Mouse (Mus musculus) 416B (cell line): Measurements from ENCODE around the gene Ttc7b.
A peak's percentile ranks its signal among the peaks of the same experiment; 100 is the strongest.

ENCODE experiments used
- DNase-seq: peaks from one replicate; pipeline ENCODE4 v3.0.0; 2011; ENCODE audit warnings: low read depth

The Ttc7b gene

GRCm38 (mm10) chr12:100455453-100455852 lies 65.2 kb downstream of the Ttc7b start:
- peak; percentile 52 for DNase-seq

- DNase-seq = no peak
Measured at GRCm38 (mm10) chr12:100447701-100448277, 72.8 kb downstream of the Ttc7b start.

GRCm38 (mm10) chr12:100447161-100447560 lies 73.5 kb downstream of the Ttc7b start:
- no peak for DNase-seq

- no peak for DNase-seq
Measured at GRCm38 (mm10) chr12:100445686-100446085, 74.9 kb downstream of the Ttc7b start.

GRCm38 (mm10) chr12:100445271-100445670 lies 75.4 kb downstream of the Ttc7b start:
- DNase-seq = no peak

GRCm38 (mm10) chr12:100444671-100445165 lies 75.9 kb downstream of the Ttc7b start:
- no peak for DNase-seq

GRCm38 (mm10) chr12:100443452-100443851 lies 77.2 kb downstream of the Ttc7b start:
- DNase-seq = no peak

- DNase-seq = no peak
Measured at GRCm38 (mm10) chr12:100441609-100442008, 79.0 kb downstream of the Ttc7b start.

GRCm38 (mm10) chr12:100439883-100440282 lies 80.7 kb downstream of the Ttc7b start:
- DNase-seq = no peak

- DNase-seq = peak; percentile 53
Measured at GRCm38 (mm10) chr12:100439145-100439755, 81.4 kb downstream of the Ttc7b start.

GRCm38 (mm10) chr12:100438509-100438908 lies 82.1 kb downstream of the Ttc7b start:
- no peak for DNase-seq

- DNase-seq = no peak
Measured at GRCm38 (mm10) chr12:100437862-100438261, 82.8 kb downstream of the Ttc7b start.

GRCm38 (mm10) chr12:100435763-100436162 lies 84.9 kb downstream of the Ttc7b start:
- DNase-seq = no peak

- DNase-seq = peak; percentile 31
Measured at GRCm38 (mm10) chr12:100431830-100432229, 88.8 kb downstream of the Ttc7b start.

GRCm38 (mm10) chr12:100429414-100430114 lies 91.1 kb downstream of the Ttc7b start:
- no peak for DNase-seq

- DNase-seq = no peak
Measured at GRCm38 (mm10) chr12:100428183-100428582, 92.4 kb downstream of the Ttc7b start.

- DNase-seq = peak; percentile 43
Measured at GRCm38 (mm10) chr12:100426212-100426611, 94.4 kb downstream of the Ttc7b start.

- DNase-seq = no peak
Measured at GRCm38 (mm10) chr12:100425028-100425427, 95.6 kb downstream of the Ttc7b start.

- DNase-seq = no peak
Measured at GRCm38 (mm10) chr12:100422286-100422820, 98.3 kb downstream of the Ttc7b start.

GRCm38 (mm10) chr12:100421538-100421937 lies 99.1 kb downstream of the Ttc7b start:
- DNase-seq = peak; percentile 74

GRCm38 (mm10) chr12:100420903-100421302 lies 99.7 kb downstream of the Ttc7b start:
- no peak for DNase-seq

- DNase-seq = no peak
Measured at GRCm38 (mm10) chr12:100419946-100420874, 100.4 kb downstream of the Ttc7b start.
